Mouse (Mus musculus): ENCODE data around the gene Msn. TPM values are rescaled to one million over a fixed set of nuclear protein-coding genes. Genes with fewer than 3 reads are reported as not detected.

Gene Msn
- polyA plus RNA-seq, 1 experiment: 146 TPM

DNA sequence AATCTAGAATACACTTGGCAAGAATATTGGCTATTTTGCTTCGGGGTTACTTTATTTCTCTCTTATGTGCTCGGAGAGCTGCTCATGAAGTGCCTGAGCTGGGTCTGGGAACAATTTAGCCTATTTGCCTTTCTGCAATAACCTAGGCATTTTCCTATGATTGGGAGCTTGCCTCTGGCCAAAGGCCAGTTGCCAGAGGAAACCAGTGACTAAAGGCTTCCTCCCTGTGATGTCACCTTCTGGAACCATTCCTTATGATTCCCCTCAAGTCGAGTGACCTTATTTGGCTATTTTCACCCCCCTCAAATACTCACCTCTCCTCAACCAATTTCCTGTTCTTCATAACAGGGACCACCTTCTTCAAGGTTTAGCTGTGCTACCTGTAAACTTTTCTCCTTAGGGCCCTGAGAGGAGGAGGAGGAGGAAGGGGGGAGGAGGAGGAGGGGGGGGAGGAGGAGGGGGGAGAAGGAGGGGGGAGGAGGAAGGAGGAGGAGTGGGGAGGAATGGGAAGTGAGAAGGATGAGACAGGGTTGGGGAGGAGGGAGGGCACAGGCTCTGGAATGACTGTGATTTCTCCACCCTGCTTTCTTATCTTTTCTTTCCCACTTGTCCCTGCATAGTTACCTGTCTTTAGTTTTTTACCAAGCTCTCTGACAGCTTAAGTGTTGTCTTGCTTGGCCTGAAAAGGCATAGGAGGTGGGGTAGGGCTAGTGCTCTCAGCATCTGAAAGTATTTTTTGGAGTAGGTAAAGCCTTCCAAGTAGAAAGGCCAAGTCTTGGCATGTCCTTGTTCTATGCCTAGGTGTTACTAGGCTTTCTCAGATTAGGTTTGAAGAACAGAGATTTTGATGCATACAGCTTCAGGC is 11.8 kb downstream of the Msn start:
- no peak overlapping the region for H3K27ac ChIP-seq (ENCODE audit: control insufficient read depth, insufficient read depth, low read depth, low read length, poor library complexity)
- no peak overlapping the region for H3K4me3 ChIP-seq (replicated peaks; ENCODE audit: control insufficient read depth, low read depth, low read length)
- TF ChIP-seq POLR2A (IDR thresholded peaks at IDR 0.05; ENCODE audit: borderline replicate concordance, control insufficient read depth, low read depth, low read length) (no peak), CTCF (IDR thresholded peaks at IDR 0.05; ENCODE audit: control insufficient read depth, insufficient read depth, low read length) (no peak)
- H3K4me1 ChIP-seq (ENCODE audit: control insufficient read depth, insufficient read depth, low read length): no peaks in the 10 kb centered on the region; the same call in 1 of the 2 replicates
- WGBS: 29% methylated on average over 3 of the region's 3 CpGs

DNA sequence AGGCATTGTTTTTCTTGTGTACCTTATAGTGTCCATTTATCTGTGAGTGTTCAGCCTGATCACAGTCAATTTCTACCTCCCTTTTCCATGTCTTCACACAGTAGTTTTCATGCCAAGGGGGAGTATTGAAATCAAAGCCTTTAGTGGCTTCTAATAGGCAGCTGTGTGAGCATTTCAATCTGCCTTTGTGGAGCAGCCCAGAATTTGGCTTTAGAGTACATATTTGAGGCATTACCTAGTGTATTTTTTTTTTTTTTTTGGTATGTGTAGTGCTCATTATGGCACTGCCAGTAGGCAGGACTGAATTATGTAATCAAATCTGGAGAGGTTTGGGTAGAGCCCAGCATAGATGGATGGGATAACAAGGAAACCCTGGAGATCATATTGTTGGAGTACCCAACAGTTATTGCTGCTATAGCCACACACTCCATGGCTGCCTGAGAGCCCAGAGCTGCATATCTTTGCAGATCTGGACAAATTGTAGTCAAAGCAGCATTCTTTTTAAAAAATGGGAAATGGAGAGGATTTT is 17.3 kb downstream of the Msn start:
- no peak overlapping the region for H3K4me3 ChIP-seq (replicated peaks; ENCODE audit: control insufficient read depth, low read depth, low read length)
- H3K27ac ChIP-seq (ENCODE audit: control insufficient read depth, insufficient read depth, low read depth, low read length, poor library complexity): no peak overlapping the region
- H3K4me1 ChIP-seq (ENCODE audit: control insufficient read depth, insufficient read depth, low read length): no peaks in the 10 kb centered on the region; the same call in 1 of the 2 replicates
- TF ChIP-seq POLR2A (IDR thresholded peaks at IDR 0.05; ENCODE audit: borderline replicate concordance, control insufficient read depth, low read depth, low read length) (no peak), CTCF (IDR thresholded peaks at IDR 0.05; ENCODE audit: control insufficient read depth, insufficient read depth, low read length) (no peak)

DNA sequence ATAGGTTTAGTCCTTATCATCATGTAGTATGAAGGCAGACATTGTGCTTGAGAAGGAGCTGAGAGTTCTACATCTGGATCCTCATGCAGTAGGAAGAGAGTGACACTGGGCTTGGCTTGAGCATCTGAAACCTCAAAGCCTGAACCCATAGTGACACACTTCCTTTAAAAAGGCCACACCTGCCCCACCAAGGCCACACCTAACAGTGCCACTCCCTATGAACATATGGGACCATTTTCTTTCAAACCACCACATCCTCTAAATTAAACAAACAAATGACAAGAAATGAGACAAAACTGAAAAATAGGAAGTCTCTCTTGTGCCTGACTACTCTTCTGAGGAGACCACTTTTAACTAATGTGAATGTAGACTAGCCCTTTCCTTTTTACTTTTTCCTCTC is 19.7 kb downstream of the Msn start:
- TF ChIP-seq CTCF (IDR thresholded peaks at IDR 0.05; ENCODE audit: control insufficient read depth, insufficient read depth, low read length) (no peak), POLR2A (IDR thresholded peaks at IDR 0.05; ENCODE audit: borderline replicate concordance, control insufficient read depth, low read depth, low read length) (no peak)
- H3K4me1 ChIP-seq (ENCODE audit: control insufficient read depth, insufficient read depth, low read length): no peaks in the 10 kb centered on the region; the same call in 1 of the 2 replicates
- H3K27ac ChIP-seq (ENCODE audit: control insufficient read depth, insufficient read depth, low read depth, low read length, poor library complexity): no peak overlapping the region
- no peak overlapping the region for H3K4me3 ChIP-seq (replicated peaks; ENCODE audit: control insufficient read depth, low read depth, low read length)

- H3K4me3 ChIP-seq (replicated peaks; ENCODE audit: control insufficient read depth, low read depth, low read length): no peak overlapping the region
- H3K4me1 ChIP-seq (ENCODE audit: control insufficient read depth, insufficient read depth, low read length): no peaks in the 10 kb centered on the region; the same call in 1 of the 2 replicates
- WGBS: 21% methylated on average over 1 of the region's 1 CpGs
- no peak for TF ChIP-seq POLR2A (IDR thresholded peaks at IDR 0.05; ENCODE audit: borderline replicate concordance, control insufficient read depth, low read depth, low read length)
- TF ChIP-seq CTCF (IDR thresholded peaks at IDR 0.05; ENCODE audit: control insufficient read depth, insufficient read depth, low read length): no peak
- H3K27ac ChIP-seq (ENCODE audit: control insufficient read depth, insufficient read depth, low read depth, low read length, poor library complexity): no peak overlapping the region
Measured at GRCm38 (mm10) chrX:96117366-96117765, 21.5 kb downstream of the Msn start.

- TF ChIP-seq CTCF (IDR thresholded peaks at IDR 0.05; ENCODE audit: control insufficient read depth, insufficient read depth, low read length) (no peak), POLR2A (IDR thresholded peaks at IDR 0.05; ENCODE audit: borderline replicate concordance, control insufficient read depth, low read depth, low read length) (no peak)
- H3K4me1 ChIP-seq (ENCODE audit: control insufficient read depth, insufficient read depth, low read length): no peaks in the 10 kb centered on the region; the same call in 1 of the 2 replicates
- H3K4me3 ChIP-seq (replicated peaks; ENCODE audit: control insufficient read depth, low read depth, low read length): no peak overlapping the region
- WGBS: 70% methylated on average over 2 of the region's 2 CpGs
- H3K27ac ChIP-seq (ENCODE audit: control insufficient read depth, insufficient read depth, low read depth, low read length, poor library complexity): no peak overlapping the region
Measured at GRCm38 (mm10) chrX:96119997-96120396, 24.2 kb downstream of the Msn start.

GRCm38 (mm10) chrX:96121912-96122311 is 26.1 kb downstream of the Msn start:
- Histone ChIP-seq H3K27ac (ENCODE audit: control insufficient read depth, insufficient read depth, low read depth, low read length, poor library complexity) (no peak overlapping the region), H3K4me3 (replicated peaks; ENCODE audit: control insufficient read depth, low read depth, low read length) (no peak overlapping the region), H3K4me1 (ENCODE audit: control insufficient read depth, insufficient read depth, low read length) (no peaks in the 10 kb centered on the region; the same call in 1 of the 2 replicates)
- WGBS: 85% methylated on average over 1 of the region's 1 CpGs
- no peak for TF ChIP-seq CTCF (IDR thresholded peaks at IDR 0.05; ENCODE audit: control insufficient read depth, insufficient read depth, low read length)

- 11% methylated on average over 3 of the region's 3 CpGs for WGBS
- no peak overlapping the region for H3K27ac ChIP-seq (ENCODE audit: control insufficient read depth, insufficient read depth, low read depth, low read length, poor library complexity)
- H3K4me3 ChIP-seq (replicated peaks; ENCODE audit: control insufficient read depth, low read depth, low read length): no peak overlapping the region
- H3K4me1 ChIP-seq (ENCODE audit: control insufficient read depth, insufficient read depth, low read length): no peaks in the 10 kb centered on the region; the same call in 1 of the 2 replicates
- TF ChIP-seq POLR2A (IDR thresholded peaks at IDR 0.05; ENCODE audit: borderline replicate concordance, control insufficient read depth, low read depth, low read length) (no peak), CTCF (IDR thresholded peaks at IDR 0.05; ENCODE audit: control insufficient read depth, insufficient read depth, low read length) (no peak)
Measured at GRCm38 (mm10) chrX:96126803-96127202, 31.0 kb downstream of the Msn start.

GRCm38 (mm10) chrX:96130139-96130538 is 34.3 kb downstream of the Msn start:
- 10% methylated on average over 5 of the region's 5 CpGs for WGBS
- no peak for TF ChIP-seq POLR2A (IDR thresholded peaks at IDR 0.05; ENCODE audit: borderline replicate concordance, control insufficient read depth, low read depth, low read length)
- 0 out of 2 replicates have a peak, but pooled peaks have one; percentile 14 for TF ChIP-seq CTCF (IDR thresholded peaks at IDR 0.05; ENCODE audit: control insufficient read depth, insufficient read depth, low read length)
- Histone ChIP-seq H3K27ac (ENCODE audit: control insufficient read depth, insufficient read depth, low read depth, low read length, poor library complexity) (peak overlapping the region; percentile 60; the same call in 1 of the 2 replicates), H3K4me1 (ENCODE audit: control insufficient read depth, insufficient read depth, low read length) (no peaks in the 10 kb centered on the region; the same call in 1 of the 2 replicates), H3K4me3 (replicated peaks; ENCODE audit: control insufficient read depth, low read depth, low read length) (no peak overlapping the region)

Measured in bone marrow, adult 2 months (tissue).